Mouse (Mus musculus): Measurements from ENCODE around the gene Tacc2. TPM values are rescaled to one million over a fixed set of nuclear protein-coding genes. Genes with fewer than 3 reads are reported as not detected.

Gene Tacc2
- polyA plus RNA-seq, 1 experiment from 2014 or later, result 69.4 TPM

GRCm38 (mm10) chr7:130804991-130805390, 227.8 kb downstream of the Tacc2 start:
- no peak for ATAC-seq (ENCODE audit: low FRiP score)
- Histone ChIP-seq H3K27me3 (no peaks in the 10 kb centered on the region), H3K9ac (no peak overlapping the region), H3K4me2 (replicated peaks) (no peak overlapping the region), H3K36me3 (no peaks in the 10 kb centered on the region), H3K4me3 (no peak overlapping the region), H3K27ac (no peak overlapping the region), H3K4me1 (no peaks in the 10 kb centered on the region), H3K9me3 (replicated peaks) (no peaks in the 10 kb centered on the region)
- WGBS, result 84% methylated on average over 5 of the region's 5 CpGs

- no peak overlapping the region for H3K4me3 ChIP-seq
- no peak overlapping the region for H3K9ac ChIP-seq
- H3K9me3 ChIP-seq (replicated peaks), result no peaks in the 10 kb centered on the region
- no peaks in the 10 kb centered on the region for H3K36me3 ChIP-seq
- H3K27ac ChIP-seq, result no peak overlapping the region
- WGBS, result 76% methylated on average over 8 of the region's 8 CpGs
- H3K4me1 ChIP-seq, result no peaks in the 10 kb centered on the region
- no peak overlapping the region for H3K4me2 ChIP-seq (replicated peaks)
- no peaks in the 10 kb centered on the region for H3K27me3 ChIP-seq
- ATAC-seq (ENCODE audit: low FRiP score), result no peak
These were observed 230.5 kb downstream of the Tacc2 start for GRCm38 (mm10) chr7:130807749-130808148.

GRCm38 (mm10) chr7:130808694-130809093, 231.5 kb downstream of the Tacc2 start:
- Histone ChIP-seq H3K27me3 (no peaks in the 10 kb centered on the region), H3K36me3 (no peaks in the 10 kb centered on the region), H3K27ac (no peak overlapping the region), H3K9me3 (replicated peaks) (no peaks in the 10 kb centered on the region), H3K4me1 (no peaks in the 10 kb centered on the region), H3K4me3 (no peak overlapping the region), H3K4me2 (replicated peaks) (no peak overlapping the region), H3K9ac (no peak overlapping the region)
- ATAC-seq (ENCODE audit: low FRiP score), result no peak
- 80% methylated on average over 6 of the region's 6 CpGs for WGBS

GRCm38 (mm10) chr7:130810238-130810637, 233.0 kb downstream of the Tacc2 start:
- no peaks in the 10 kb centered on the region for H3K27me3 ChIP-seq
- no peak overlapping the region for H3K4me3 ChIP-seq
- WGBS, result 90% methylated on average over 4 of the region's 4 CpGs
- H3K9me3 ChIP-seq (replicated peaks), result no peaks in the 10 kb centered on the region
- no peak overlapping the region for H3K27ac ChIP-seq
- no peaks in the 10 kb centered on the region for H3K36me3 ChIP-seq
- no peak overlapping the region for H3K9ac ChIP-seq
- no peak for ATAC-seq (ENCODE audit: low FRiP score)
- H3K4me2 ChIP-seq (replicated peaks), result no peak overlapping the region
- H3K4me1 ChIP-seq, result no peaks in the 10 kb centered on the region

GRCm38 (mm10) chr7:130812407-130812806, 235.2 kb downstream of the Tacc2 start:
- Histone ChIP-seq H3K4me3 (no peak overlapping the region), H3K4me1 (no peaks in the 10 kb centered on the region), H3K27me3 (no peaks in the 10 kb centered on the region), H3K9ac (no peak overlapping the region), H3K4me2 (replicated peaks) (no peak overlapping the region), H3K9me3 (replicated peaks) (no peaks in the 10 kb centered on the region), H3K27ac (no peak overlapping the region), H3K36me3 (no peaks in the 10 kb centered on the region)
- no peak for ATAC-seq (ENCODE audit: low FRiP score)
- 48% methylated on average over 16 of the region's 16 CpGs for WGBS

Other genes with a start within 250 kb of the Tacc2 start
- gene Ate1, start 57.1 kb upstream of the Tacc2 start, polyA plus RNA-seq (2016; fragmentation: Nextera tagmentation; extraction: Ambion mirVana), result 59.5 and 71.2 TPM in 2 replicates
- 132 and 145 TPM in 2 replicates for gene Nsmce4a, start 4.3 kb upstream of the Tacc2 start, polyA plus RNA-seq (2016; fragmentation: Nextera tagmentation; extraction: Ambion mirVana)
- gene Btbd16, start 196.6 kb downstream of the Tacc2 start, polyA plus RNA-seq (2016; fragmentation: Nextera tagmentation; extraction: Ambion mirVana), result not detected in 2 replicates

Measured in hindbrain, embryonic 12.5 days (tissue).